Mouse (Mus musculus) heart, embryonic 16.5 days (tissue): ENCODE results near the gene Zcchc13. TPM values are rescaled to one million over a fixed set of nuclear protein-coding genes. Genes with fewer than 3 reads are reported as not detected.

ENCODE experiments used
- ATAC-seq: fragments of 200-750 bp; cut with Nextera tagmentation; replicated peaks from 2 replicates; pipeline ENCODE4 v1.8.0; 2017; ENCODE audit warnings: moderate number of reproducible peaks; ENCODE audit not compliant: insufficient read depth, low FRiP score; ENCODE audit errors: extremely low read depth
- H3K27ac ChIP-seq: fragments of 300-500 bp; sonication (generic); 2 replicates; pipeline ENCODE4 v1.5.1; 2014; ENCODE audit warnings: mild to moderate bottlenecking, low read length, control low read depth, moderate library complexity
- H3K27me3 ChIP-seq: fragments of 300-500 bp; sonication (generic); 2 replicates; pipeline ENCODE4 v1.6.1; 2014; ENCODE audit warnings: low read length, mixed read lengths; ENCODE audit not compliant: control insufficient read depth, insufficient read depth
- H3K36me3 ChIP-seq: fragments of 300-500 bp; sonication (generic); 2 replicates; pipeline ENCODE4 v1.6.1; 2014; ENCODE audit not compliant: control insufficient read depth, insufficient read depth
- H3K4me1 ChIP-seq: fragments of 300-500 bp; sonication (generic); 2 replicates; pipeline ENCODE4 v1.6.1; 2014; ENCODE audit warnings: low read length, mixed read lengths; ENCODE audit not compliant: control insufficient read depth, insufficient read depth
- H3K4me2 ChIP-seq: fragments of 300-500 bp; sonication (generic); 2 replicates; pipeline ENCODE4 v1.6.1; 2014; ENCODE audit warnings: low read depth, mild to moderate bottlenecking, control low read depth, low read length
- H3K4me3 ChIP-seq: fragments of 300-500 bp; sonication (generic); 2 replicates; pipeline ENCODE4 v1.5.1; 2014; ENCODE audit warnings: mild to moderate bottlenecking, control low read depth, low read length
- H3K9ac ChIP-seq: fragments of 300-500 bp; sonication (generic); 2 replicates; pipeline ENCODE4 v1.6.1; 2014; ENCODE audit warnings: low read length, control low read depth
- H3K9me3 ChIP-seq: fragments of 300-500 bp; sonication (generic); replicated peaks from 2 replicates; pipeline ENCODE4 v1.6.1; 2016; ENCODE audit warnings: low read length; ENCODE audit not compliant: control insufficient read depth
- WGBS: fragments of 180-500 bp; shearing (Covaris S2); extraction: QIAGEN DNeasy Blood & Tissue Kit; methylation state at CpG from one replicate; pipeline ENCODE4 v1.1.7; 2014; 5-methylcytosine and 5-hydroxymethylcytosine counted together
- polyA plus RNA-seq: library from polyadenylated mRNA; unstranded; fragments of >200 nt; fragmentation: Nextera tagmentation; extraction: Ambion mirVana; gene quantifications from 2 replicates; pipeline ENCODE4 v1.2.1, GENCODE M21; 2015

The Zcchc13 gene
- polyA plus RNA-seq, 1 experiment from 2014 or later, result not detected

- Histone ChIP-seq H3K9ac (no peak overlapping the region; the same call in 1 of the 2 replicates), H3K36me3 (no peaks in the 10 kb centered on the region), H3K4me1 (peaks cover 6% of the 10 kb centered on the region; the same call in 1 of the 2 replicates), H3K4me2 (peak overlapping the region; percentile 71), H3K27ac (no peak overlapping the region; the same call in 1 of the 2 replicates), H3K9me3 (no peaks in the 10 kb centered on the region), H3K4me3 (peak overlapping the region; percentile 62; the same call in 1 of the 2 replicates), H3K27me3 (no peaks in the 10 kb centered on the region)
- no peak for ATAC-seq
- 82% methylated on average over 4 of the region's 4 CpGs for WGBS
Observed at GRCm38 (mm10) chrX:103615453-103615852, 14.9 kb upstream of the Zcchc13 start.

- H3K4me1 ChIP-seq, result peaks cover 6% of the 10 kb centered on the region; the same call in 1 of the 2 replicates
- peak overlapping the region; percentile 91 for H3K27ac ChIP-seq
- peak overlapping the region; percentile 62 for H3K4me3 ChIP-seq
- no peaks in the 10 kb centered on the region for H3K36me3 ChIP-seq
- ATAC-seq, result no peak; the same call in 1 of the 2 replicates
- no peaks in the 10 kb centered on the region for H3K27me3 ChIP-seq
- peak overlapping the region; percentile 71 for H3K4me2 ChIP-seq
- H3K9me3 ChIP-seq, result no peaks in the 10 kb centered on the region
- WGBS, result 25% methylated on average over 19 of the region's 19 CpGs
- peak overlapping the region; percentile 77 for H3K9ac ChIP-seq
Observed at GRCm38 (mm10) chrX:103616162-103616535, 14.2 kb upstream of the Zcchc13 start.

- ATAC-seq, result peak; percentile 97
- under 1% methylated on average over 25 of the region's 50 CpGs for WGBS
- H3K9me3 ChIP-seq, result no peaks in the 10 kb centered on the region
- H3K27me3 ChIP-seq, result no peaks in the 10 kb centered on the region
- peak overlapping the region; percentile 62 for H3K4me3 ChIP-seq
- H3K36me3 ChIP-seq, result no peaks in the 10 kb centered on the region
- peaks cover 6% of the 10 kb centered on the region; the same call in 1 of the 2 replicates for H3K4me1 ChIP-seq
- peak overlapping the region; percentile 91 for H3K27ac ChIP-seq
- peak overlapping the region; percentile 71 for H3K4me2 ChIP-seq
- peak overlapping the region; percentile 77 for H3K9ac ChIP-seq
Observed at GRCm38 (mm10) chrX:103616536-103617404, 13.6 kb upstream of the Zcchc13 start.

GRCm38 (mm10) chrX:103617405-103618095 is 12.8 kb upstream of the Zcchc13 start:
- Histone ChIP-seq H3K4me2 (peak overlapping the region; percentile 71), H3K9ac (peak overlapping the region; percentile 71), H3K27ac (peak overlapping the region; percentile 91), H3K9me3 (no peaks in the 10 kb centered on the region), H3K27me3 (no peaks in the 10 kb centered on the region), H3K4me3 (peak overlapping the region; percentile 62), H3K36me3 (no peaks in the 10 kb centered on the region), H3K4me1 (peaks cover 6% of the 10 kb centered on the region; the same call in 1 of the 2 replicates)
- WGBS, result 30% methylated on average over 8 of the region's 8 CpGs
- no peak for ATAC-seq

GRCm38 (mm10) chrX:103621799-103622198 is 8.6 kb upstream of the Zcchc13 start:
- WGBS, result 6% methylated on average over 8 of the region's 8 CpGs
- no peaks in the 10 kb centered on the region for H3K36me3 ChIP-seq
- peak overlapping the region; percentile 71 for H3K4me2 ChIP-seq
- ATAC-seq, result peak; percentile 11; the same call in 1 of the 2 replicates
- peak overlapping the region; percentile 96 for H3K27ac ChIP-seq
- peak overlapping the region; percentile 69 for H3K9ac ChIP-seq
- peak overlapping the region; percentile 66 for H3K4me3 ChIP-seq
- H3K27me3 ChIP-seq, result 0 out of 2 replicates have a peak, but pooled peaks cover 3% of the 10 kb centered on the region
- no peaks in the 10 kb centered on the region for H3K9me3 ChIP-seq
- H3K4me1 ChIP-seq, result peaks cover 8% of the 10 kb centered on the region; the same call in 1 of the 2 replicates

- Histone ChIP-seq H3K9me3 (no peaks in the 10 kb centered on the region), H3K4me1 (peaks cover 8% of the 10 kb centered on the region; the same call in 1 of the 2 replicates), H3K4me3 (peak overlapping the region; percentile 66), H3K36me3 (no peaks in the 10 kb centered on the region), H3K9ac (peak overlapping the region; percentile 82), H3K27me3 (0 out of 2 replicates have a peak, but pooled peaks cover 3% of the 10 kb centered on the region), H3K4me2 (peak overlapping the region; percentile 71), H3K27ac (peak overlapping the region; percentile 96)
- ATAC-seq, result peak; percentile 97
- WGBS, result 2% methylated on average over 33 of the region's 33 CpGs
Observed at GRCm38 (mm10) chrX:103622260-103622934, 8.0 kb upstream of the Zcchc13 start.

- Histone ChIP-seq H3K9ac (peak overlapping the region; percentile 82), H3K9me3 (no peaks in the 10 kb centered on the region), H3K27me3 (0 out of 2 replicates have a peak, but pooled peaks cover 3% of the 10 kb centered on the region), H3K4me3 (peak overlapping the region; percentile 66), H3K27ac (peak overlapping the region; percentile 40; the same call in 1 of the 2 replicates), H3K4me2 (peak overlapping the region; percentile 68), H3K36me3 (no peaks in the 10 kb centered on the region), H3K4me1 (peaks cover 4% of the 10 kb centered on the region; the same call in 1 of the 2 replicates)
- 5% methylated on average over 13 of the region's 13 CpGs for WGBS
- ATAC-seq, result no peak
Observed at GRCm38 (mm10) chrX:103622935-103623280, 7.5 kb upstream of the Zcchc13 start.

- H3K4me2 ChIP-seq, result peak overlapping the region; percentile 68
- H3K27ac ChIP-seq, result peak overlapping the region; percentile 56
- ATAC-seq, result no peak
- H3K36me3 ChIP-seq, result no peaks in the 10 kb centered on the region
- H3K9ac ChIP-seq, result peak overlapping the region; percentile 82
- WGBS, result under 1% methylated on average over 26 of the region's 28 CpGs
- peaks cover 4% of the 10 kb centered on the region; the same call in 1 of the 2 replicates for H3K4me1 ChIP-seq
- no peaks in the 10 kb centered on the region for H3K9me3 ChIP-seq
- peak overlapping the region; percentile 66 for H3K4me3 ChIP-seq
- 0 out of 2 replicates have a peak, but pooled peaks cover 3% of the 10 kb centered on the region for H3K27me3 ChIP-seq
Observed at GRCm38 (mm10) chrX:103623411-103623845, 7.0 kb upstream of the Zcchc13 start.
